Mouse (Mus musculus) 3134 (cell line): ENCODE results near the gene H2-Aa.

Source experiments
- DNase-seq: peaks from one replicate; pipeline ENCODE4 v3.0.0-alpha.2; 2011; ENCODE audit warnings: low spot score; ENCODE audit not compliant: insufficient read length; ENCODE audit errors: extremely low read depth

Gene H2-Aa

GRCm38 (mm10) chr17:34300691-34301566, 13.3 kb upstream of the H2-Aa start:
- no peak for DNase-seq

- DNase-seq, result no peak
Measured at GRCm38 (mm10) chr17:34300071-34300470, 12.4 kb upstream of the H2-Aa start.

GRCm38 (mm10) chr17:34299356-34299755, 11.7 kb upstream of the H2-Aa start:
- DNase-seq, result no peak

DNA sequence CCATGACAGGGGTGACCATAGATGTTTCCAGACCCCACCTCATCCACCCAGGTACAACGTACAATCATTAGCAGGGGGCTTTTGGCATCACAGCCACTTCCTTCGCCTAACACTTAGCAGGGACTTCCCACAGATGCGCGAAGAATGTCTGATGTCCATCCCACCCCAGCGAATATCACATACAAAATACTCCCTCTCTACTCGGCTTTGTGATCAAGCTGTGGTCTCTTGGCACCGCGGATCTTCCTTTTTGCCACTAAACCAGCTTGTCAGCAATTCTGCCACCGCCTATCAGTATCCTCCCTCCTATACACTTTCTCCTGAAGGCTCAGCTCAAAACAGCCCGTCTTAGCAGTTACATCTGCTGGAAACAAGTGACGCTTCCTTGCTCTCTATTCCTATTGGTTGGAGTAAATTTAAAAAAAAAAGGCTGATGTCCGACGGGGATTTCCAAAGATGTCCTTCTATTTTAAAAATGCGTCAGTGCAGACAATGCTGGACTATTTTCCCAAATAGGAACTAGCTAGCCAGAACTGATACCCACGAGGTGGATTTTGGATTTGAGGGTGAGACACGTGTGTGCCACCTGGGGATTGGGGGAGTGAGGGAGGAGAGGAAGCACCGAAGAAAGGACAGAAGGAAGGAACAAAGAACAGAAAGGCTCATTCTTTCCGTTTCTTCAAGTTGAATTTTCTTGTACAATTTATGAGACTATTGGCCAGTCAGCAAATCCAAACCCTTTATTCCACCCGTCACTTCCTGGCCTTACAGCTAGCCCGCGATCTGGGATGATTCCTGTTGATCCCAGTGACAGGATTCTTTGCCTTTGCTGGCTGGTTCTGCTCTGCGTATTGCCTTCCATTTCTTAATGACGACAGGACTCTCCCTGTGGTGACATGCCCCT, 8.5 kb upstream of the H2-Aa start:
- no peak for DNase-seq

DNA sequence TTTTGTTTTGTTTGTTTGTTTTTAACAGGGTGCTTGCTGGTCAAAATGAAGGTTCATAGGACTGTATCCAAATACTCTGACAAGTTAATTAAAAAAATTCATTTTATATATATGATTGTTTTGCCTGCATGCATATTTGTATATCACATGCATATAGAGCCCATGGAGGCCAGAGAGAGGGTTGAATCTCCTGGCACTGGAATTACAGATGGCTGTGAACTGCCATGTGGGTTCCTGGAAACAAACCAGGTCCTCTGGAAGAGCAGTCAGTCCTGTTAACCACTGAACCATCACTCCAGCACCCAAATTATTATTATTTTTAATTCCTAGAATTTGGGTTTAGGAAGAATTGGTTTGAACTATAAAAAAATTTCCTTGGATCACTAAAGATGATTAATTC, 7.7 kb upstream of the H2-Aa start:
- DNase-seq, result no peak

- no peak for DNase-seq
Measured at GRCm38 (mm10) chr17:34294249-34294648, 6.6 kb upstream of the H2-Aa start.

- DNase-seq, result no peak
Measured at GRCm38 (mm10) chr17:34293533-34293932, 5.9 kb upstream of the H2-Aa start.

GRCm38 (mm10) chr17:34292570-34292969, 4.9 kb upstream of the H2-Aa start:
- no peak for DNase-seq

GRCm38 (mm10) chr17:34291609-34292008, 4.0 kb upstream of the H2-Aa start:
- DNase-seq, result no peak

DNA sequence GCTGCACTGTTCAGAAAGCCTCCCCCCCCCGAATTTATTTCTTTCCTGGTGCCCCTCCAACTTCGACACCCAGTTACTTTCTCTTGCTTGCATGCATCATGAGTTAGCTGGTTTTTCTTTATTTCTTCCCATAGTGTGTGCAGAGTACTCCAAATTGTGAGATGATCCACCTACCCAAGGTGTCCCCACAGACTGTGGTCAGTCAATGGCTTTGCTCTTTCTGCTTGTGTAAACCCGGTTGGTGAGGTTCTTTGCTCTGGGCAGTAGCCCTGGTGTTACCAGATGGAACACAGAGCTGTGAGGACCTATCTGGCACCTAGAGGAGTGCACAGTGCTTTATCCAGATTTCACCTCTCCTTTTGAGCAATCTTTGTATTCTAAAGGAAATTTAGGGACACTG, 508 bp upstream of the H2-Aa start:
- DNase-seq, result no peak

DNA sequence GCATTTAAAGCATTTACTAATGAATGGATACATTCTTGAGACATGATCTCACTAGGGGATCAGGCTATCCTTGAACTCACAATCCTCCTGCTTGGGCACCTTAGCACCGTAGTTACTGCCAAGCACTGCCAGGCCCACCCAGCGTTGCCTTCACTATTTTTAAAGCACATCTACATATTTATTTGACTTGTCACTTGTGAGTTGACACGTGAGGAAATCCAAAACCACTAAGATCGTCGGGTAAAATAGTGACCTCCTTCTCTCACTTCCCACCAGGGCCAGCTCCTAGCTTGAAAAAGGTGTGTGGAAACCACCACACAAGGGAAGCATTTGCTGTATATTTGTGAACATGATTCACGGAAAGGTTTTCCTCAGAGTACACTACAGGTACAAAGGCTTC, 624 bp downstream of the H2-Aa start:
- no peak for DNase-seq

- DNase-seq, result no peak
Measured at GRCm38 (mm10) chr17:34286501-34286900, 1.1 kb downstream of the H2-Aa start.

GRCm38 (mm10) chr17:34285848-34286247, 1.8 kb downstream of the H2-Aa start:
- no peak for DNase-seq

- DNase-seq, result no peak
Measured at GRCm38 (mm10) chr17:34285371-34285770, 2.3 kb downstream of the H2-Aa start.

DNA sequence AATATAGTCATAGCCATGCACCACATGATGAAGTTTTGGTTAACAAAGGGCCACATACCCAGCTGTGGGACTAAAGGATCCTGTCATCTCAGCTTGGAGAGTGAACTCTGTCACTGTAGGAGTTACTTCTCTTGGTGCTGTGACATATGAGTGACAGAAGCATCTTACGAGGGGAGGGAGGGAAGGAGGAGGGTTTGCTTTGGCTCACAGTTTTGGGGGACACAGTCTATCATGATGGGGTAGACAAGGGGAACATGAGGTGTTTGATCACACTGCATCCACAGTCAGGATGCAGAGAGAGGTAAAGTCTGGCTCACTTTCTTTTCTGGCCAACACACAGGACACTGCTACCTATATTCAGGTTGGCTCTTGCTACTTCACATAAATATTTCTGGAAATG, 5.8 kb downstream of the H2-Aa start:
- DNase-seq, result no peak

GRCm38 (mm10) chr17:34280499-34281038, 7.1 kb downstream of the H2-Aa start:
- DNase-seq, result no peak

DNA sequence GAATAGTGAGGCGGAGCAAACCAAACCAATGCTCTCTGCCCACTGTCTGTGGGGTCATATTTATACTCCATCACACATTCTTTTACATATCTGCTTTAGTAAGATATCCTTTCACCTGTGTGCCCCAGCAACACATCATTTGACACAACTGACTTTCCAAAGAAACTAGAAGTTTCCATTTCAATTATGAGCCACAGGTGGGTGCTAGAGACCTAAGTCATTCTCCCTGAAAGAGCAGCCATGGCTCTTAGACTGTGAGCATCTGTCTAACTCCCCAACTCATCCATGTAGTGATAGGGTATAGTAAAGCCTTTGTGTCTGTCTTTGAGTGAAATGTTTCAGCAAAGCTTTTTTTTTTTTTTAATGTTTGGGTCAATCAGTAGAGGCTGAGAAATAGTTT, 15.5 kb downstream of the H2-Aa start:
- no peak for DNase-seq

DNA sequence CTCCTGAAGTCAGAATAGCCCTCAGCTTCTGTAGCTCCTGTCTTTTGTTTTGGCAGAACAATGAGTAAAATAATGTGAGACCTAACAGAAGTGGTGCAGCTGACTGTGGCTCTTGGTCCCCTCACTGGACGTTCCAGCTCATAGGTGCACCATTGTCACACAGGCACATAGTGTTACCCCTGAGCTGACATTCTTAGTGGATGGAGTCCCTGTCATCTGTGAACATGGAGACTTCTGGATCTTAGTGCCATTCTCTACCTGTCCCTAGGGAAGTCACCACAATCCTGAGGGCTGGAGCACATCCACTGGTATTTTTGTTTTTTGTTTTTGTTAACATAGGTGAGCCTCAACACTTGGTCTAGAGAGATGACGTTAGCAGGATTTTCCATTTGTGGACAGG, 16.7 kb downstream of the H2-Aa start:
- no peak for DNase-seq

GRCm38 (mm10) chr17:34270230-34270629, 17.4 kb downstream of the H2-Aa start:
- DNase-seq, result no peak

DNA sequence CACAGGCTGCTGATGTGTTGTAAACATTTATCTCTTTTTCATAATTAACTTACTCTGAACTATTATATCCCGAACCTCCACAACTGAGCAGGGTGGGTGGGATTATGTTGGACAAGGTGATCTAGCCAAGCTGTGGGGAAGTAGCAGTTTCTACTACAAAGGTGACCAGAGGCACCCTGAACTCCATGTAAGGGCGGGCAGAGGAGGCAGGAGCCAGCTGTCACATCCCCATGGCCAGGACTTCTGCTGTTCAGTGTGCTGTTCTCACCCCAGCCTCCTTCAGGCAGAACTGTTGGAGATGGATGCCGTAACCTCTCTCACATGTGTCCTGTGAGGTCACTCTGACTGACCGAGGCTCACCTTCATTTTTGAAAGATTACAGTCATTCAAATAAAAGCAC, 17.8 kb downstream of the H2-Aa start:
- no peak for DNase-seq

- DNase-seq, result no peak
Measured at GRCm38 (mm10) chr17:34268748-34269147, 18.9 kb downstream of the H2-Aa start.
